Mouse (Mus musculus): ENCODE measurements around the gene Tnfrsf13b. TPM values are rescaled to one million over a fixed set of nuclear protein-coding genes. Genes with fewer than 3 reads are reported as not detected.

Gene Tnfrsf13b
- total RNA-seq (2021), result 1 to 10 TPM; 2.1 to 2.5 TPM

DNA sequence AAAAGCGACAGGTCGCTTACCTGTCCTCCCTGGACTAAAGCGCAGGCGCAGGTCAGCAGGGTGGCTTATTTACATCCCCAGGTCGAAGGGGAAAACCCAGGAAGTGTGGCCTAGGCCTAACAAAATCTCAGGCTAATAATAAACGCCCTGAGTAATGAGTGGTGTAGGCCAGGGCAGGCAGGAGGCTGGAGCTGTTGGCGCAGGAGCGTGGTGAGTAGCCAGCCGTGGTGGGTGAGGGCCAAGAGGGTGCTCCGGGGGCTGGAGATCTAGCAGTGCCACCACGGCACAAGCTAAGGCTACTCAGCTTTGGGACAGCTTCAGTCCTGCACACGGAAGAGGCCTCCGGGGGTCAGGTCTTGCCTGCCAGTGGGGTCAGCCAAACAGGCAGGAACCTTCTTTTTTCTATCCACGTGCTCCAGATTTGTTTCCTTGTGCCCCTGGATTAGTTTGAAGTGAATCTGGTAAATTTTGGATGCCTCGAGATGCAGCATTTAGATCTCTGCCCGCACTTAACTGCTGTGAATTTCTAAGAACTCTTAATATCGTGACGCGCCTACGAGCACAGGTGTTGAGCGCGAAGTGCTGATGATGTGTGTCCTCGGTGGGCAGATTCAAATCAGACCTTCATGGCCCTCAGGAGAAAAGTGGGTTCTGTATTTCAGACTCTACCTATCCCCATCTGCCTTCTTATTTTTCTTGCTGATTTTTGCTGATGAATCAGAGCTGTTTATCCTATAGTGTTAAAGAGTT is at the start of gene Tnfrsf13b:
Tnfrsf13b (plus strand) TSS at position 150 of the 750 bp plus-strand sequence.
- intact Hi-C loops (cut with DNase I), result no loop called here
- DNase-seq (ENCODE audit: extremely low spot score in 1 of 2, low spot score in 2 of 2), result no peak

DNA sequence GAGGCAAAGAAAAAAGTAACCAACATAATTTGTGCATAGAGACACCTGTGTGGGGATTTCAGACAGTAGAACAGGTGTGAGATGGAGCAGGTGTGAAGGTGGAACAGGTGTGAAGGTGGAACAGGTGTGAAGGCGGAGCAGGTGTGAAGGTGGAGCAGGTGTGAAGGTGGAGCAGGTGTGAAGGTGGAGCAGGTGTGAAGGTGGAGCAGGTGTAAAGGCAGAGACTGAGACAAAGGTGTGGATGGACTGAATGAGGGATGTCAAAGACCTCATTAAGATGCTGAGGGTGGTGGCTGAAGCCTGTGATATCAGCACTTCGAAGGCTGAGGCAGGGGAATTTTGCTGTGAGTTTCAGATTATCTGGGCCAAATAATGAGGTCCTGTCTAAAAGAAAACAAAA is 44.9 kb upstream of the Tnfrsf13b start:
- intact Hi-C loops (cut with DNase I), result no loop called here
- DNase-seq (ENCODE audit: extremely low spot score in 1 of 2, low spot score in 2 of 2), result no peak

DNA sequence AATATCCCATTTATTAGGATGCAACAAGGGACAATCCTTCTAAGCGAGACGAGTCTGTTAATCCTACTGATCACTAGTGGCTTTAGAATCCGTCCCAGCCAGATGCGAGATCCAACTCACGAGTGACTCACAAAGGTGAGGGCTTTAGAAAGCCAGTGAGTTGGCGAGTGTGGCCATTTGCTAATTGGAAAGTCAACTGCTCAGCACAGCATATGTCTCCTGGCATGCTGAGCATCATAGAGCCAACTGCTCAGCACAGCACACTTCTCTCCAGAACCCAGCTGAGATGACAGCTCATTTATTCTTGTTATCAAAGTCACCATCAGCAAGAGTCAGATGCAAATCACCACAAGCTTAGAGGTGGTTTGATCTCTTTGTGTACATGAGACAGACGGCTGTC is 36.4 kb upstream of the Tnfrsf13b start:
- intact Hi-C loops (cut with DNase I), result loop anchor here (2.0 kb wide), 1 partner anchor 137 kb away; no protein-coding TSS in a partner anchor

DNA sequence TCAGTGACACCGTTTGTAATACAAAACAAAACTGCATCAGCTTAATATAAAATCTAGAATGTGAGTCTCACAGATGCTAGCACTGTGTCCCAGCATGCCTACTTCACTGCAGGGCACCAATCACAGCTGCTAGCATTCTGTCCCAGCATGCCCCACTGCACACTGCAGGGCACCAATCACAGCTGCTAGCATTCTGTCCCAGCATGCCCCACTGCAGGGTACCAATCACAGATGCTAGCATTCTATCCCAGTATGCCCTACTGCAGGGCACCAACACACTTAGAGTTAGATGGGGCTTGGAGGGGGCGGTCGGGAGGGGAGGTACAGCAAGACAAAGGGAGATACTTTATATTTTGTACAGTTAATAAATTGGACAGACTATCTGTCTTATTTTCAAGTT is 35.4 kb upstream of the Tnfrsf13b start:
- intact Hi-C loops (cut with DNase I), result loop anchor here (2.0 kb wide), 1 partner anchor 138 kb away; no protein-coding TSS in a partner anchor
- no peak for DNase-seq (ENCODE audit: extremely low spot score in 1 of 2, low spot score in 2 of 2)

More for the DNA sequence above, 36.4 kb upstream of the Tnfrsf13b start:
- no peak for DNase-seq (ENCODE audit: extremely low spot score in 1 of 2, low spot score in 2 of 2)

DNA sequence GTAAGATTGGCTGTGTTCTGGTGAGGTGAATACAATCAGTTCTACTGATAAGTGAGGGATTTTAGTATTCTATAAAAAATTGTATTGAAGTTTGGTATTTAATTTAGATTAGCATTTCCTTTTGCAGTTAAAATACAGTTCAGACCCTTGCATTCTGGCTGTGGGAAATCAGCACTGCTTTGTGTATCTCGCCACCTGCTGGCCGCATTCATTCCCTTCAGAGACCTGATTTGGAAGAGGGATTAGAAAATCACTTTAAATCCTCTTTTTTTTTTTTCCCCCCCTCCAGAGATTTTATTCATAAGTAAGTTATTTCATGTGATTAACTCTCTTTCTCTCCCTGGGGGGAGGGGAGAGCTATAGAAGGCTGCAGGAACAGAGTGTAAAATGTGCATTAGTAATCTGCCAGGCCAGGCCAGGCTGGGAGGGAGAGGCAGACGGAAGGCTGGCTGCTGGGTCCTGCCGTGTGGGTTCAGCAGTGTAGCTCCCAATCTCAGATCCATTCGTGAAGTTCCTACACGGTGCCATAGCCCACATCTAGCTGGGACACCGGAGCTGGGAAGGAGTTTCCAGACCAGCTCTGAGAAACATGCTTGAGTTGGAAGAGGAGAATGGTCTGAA is 34.8 kb upstream of the Tnfrsf13b start:
- peak; percentile 72 to 80 for DNase-seq (ENCODE audit: extremely low spot score in 1 of 2, low spot score in 2 of 2)
- intact Hi-C loops (cut with DNase I), result loop anchor here (2.0 kb wide), 1 partner anchor 139 kb away; no protein-coding TSS in a partner anchor

DNA sequence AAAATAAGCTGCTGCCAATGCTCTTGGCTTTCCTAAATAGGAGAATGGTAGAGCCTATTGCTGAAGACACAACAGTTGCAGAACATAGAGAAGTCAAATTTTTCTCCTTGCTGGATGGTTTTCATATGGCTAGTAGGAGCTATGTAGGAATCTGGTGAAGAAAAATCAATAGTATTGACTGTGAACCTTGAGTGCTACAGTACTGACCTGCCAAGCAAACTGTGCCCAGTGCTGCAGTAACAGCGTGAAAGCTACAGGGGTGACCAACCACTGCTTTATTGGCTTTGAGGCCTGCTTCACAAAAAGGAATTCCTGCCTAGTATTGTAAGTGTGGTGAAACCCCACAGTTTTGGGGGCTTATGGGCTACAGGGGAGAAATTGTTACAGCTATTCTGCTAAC is 28.5 kb upstream of the Tnfrsf13b start:
- intact Hi-C loops (cut with DNase I), result no loop called here
- no peak for DNase-seq (ENCODE audit: extremely low spot score in 1 of 2, low spot score in 2 of 2)

DNA sequence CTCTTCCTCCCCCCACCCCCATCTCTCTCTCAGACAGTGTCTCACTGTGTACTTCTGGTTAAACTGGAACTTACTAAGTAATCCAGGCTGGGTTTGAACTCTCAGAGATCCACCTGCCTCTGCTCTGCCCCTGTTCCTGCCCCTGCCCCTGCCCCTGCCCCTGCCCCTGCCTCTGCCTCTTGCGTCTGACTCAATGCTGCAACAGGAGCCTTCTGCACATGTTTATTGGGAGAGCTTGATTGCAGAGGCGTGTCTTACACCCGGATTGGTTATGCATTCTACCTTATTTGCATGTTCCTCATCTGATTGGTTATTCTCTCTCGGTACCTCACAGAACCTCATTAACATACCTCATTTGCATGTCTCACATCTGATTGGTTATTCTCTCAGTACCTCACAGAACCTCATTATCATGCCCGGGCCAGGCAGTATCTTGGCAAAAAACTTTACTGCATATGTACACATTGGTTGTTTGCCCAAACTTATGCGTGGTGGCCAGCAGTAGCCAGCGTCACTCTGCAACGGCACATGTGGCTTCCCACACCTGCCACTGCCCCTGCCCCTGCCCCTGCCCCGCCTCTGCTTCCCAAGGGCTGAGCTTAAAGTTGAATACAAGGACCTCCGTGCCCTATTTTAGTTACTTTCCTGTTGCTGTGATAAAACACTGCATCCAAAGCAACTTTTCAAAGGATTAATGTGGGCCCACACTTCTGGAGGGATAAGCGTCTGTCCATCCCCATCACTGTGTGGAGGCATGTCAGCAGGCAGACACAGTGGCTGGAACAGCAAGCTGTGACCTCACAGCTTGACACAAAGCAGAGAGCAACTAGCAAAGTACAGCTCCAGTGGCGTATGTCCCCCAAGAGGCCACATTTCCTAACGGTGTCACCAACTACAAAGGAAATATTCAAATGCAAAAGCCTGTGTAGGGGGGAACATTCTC is 23.9 kb upstream of the Tnfrsf13b start:
- intact Hi-C loops (cut with DNase I), result loop anchor here (10.0 kb wide), 2 partner anchors 82 to 612 kb away; no protein-coding TSS in a partner anchor
- DNase-seq (ENCODE audit: extremely low spot score in 1 of 2, low spot score in 2 of 2), result no peak

DNA sequence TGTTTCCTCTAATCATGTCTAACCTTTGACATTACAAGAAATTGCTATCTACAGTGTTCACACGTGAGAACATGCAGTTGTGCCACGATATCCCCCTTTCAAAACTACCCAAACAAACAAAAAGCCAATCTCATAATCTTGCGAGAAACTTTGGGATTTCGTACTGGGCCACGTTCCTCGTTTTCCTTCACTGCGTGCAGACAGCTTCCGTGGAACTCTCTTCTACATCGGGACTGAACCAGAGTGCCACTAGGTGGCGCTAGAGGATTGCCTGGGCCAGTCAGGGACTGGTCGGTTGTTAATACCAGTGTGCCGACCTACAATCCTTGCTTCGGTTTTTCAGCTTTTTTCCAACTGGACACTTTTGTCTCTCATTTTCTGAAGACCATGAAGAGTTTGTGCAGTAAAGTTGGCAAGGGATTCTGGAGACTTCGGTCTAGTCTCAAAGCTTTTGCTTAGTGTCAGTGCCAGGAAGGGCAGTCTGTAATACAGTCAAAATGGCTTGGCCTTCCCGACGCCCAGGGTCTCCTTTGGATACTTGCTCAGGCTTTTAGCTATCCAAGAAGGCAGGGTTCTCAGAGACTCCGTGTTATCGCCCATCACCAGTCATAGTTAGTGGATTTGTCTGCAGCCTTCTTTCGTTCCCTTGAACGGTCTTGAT is 22.2 kb upstream of the Tnfrsf13b start:
- intact Hi-C loops (cut with DNase I), result loop anchor here (2.0 to 10.0 kb wide), 4 partner anchors 50 to 610 kb away; no protein-coding TSS in a partner anchor
- DNase-seq (ENCODE audit: extremely low spot score in 1 of 2, low spot score in 2 of 2), result peak; percentile 78 to 91

DNA sequence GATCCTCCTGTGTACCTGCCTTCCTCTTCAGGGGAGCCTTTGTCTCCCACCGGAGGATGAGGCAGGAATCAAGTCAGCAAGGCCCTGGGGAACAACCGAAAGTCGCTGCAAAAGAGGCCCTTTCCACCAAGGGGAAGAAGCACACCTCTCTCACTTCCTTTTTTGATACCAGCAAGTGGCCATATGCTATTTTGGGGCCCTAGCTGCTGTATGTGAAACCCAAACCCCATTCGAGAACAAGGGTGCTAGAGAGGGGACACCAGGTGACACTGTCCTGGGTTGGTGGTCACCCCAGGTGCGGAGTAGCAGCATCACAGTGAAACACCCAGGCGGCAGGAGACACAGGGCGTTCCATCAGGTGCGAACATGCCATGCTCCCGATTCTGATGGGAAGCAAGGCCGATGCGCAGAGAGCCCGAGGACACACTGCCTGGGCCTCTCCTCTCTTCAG is 17.6 kb upstream of the Tnfrsf13b start:
- intact Hi-C loops (cut with DNase I), result loop anchor here (10.0 kb wide), 2 partner anchors 76 to 606 kb away; no protein-coding TSS in a partner anchor
- DNase-seq (ENCODE audit: extremely low spot score in 1 of 2, low spot score in 2 of 2), result no peak

DNA sequence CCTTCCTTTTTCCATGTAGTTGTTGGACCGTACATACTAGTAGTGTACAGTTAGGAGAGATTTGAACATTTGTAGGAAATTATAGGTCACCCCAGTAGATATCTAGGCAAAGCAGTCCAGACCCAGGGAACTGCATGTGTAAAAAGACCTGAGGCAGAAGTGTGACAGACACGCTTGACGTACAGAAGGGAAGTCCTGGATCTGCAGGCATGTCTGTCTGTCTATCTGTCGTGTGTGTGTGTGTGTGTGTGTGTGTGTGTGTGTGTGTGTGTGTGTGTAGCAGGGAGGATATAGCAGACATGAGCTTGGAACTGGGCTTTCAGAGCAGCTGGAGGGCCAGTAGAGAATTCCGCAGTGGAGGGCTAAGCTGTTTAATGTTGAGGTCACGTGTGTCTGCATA is 16.8 kb upstream of the Tnfrsf13b start:
- intact Hi-C loops (cut with DNase I), result loop anchor here (10.0 kb wide), 3 partner anchors 75 to 605 kb away; partner anchors contain the start of gene Slc47a1
- no peak for DNase-seq (ENCODE audit: extremely low spot score in 1 of 2, low spot score in 2 of 2)

DNA sequence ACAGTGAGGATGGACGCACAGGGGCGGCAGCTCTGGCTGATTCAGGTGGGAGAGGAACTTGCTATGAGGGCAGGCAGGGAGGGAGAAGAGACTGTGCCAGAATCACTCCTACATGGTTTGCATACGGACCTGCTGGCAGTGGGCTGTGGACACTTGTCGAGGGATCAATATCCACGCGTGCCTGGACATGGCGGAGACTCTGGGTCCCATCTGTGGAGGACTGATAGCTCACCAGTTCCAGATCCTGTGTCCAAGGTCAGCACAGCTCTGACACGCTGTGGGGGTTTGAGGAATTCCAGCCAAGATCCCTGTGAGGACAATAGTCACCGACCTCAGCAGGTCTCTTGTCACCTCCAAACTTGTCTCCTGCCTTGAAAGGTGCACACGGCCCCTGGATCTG is 16.4 kb upstream of the Tnfrsf13b start:
- intact Hi-C loops (cut with DNase I), result loop anchor here (10.0 kb wide), 1 partner anchor 265 kb away; the partner anchor contains the start of gene Slc47a1
- DNase-seq (ENCODE audit: extremely low spot score in 1 of 2, low spot score in 2 of 2), result peak in 1 of 2 experiments; percentile 14

DNA sequence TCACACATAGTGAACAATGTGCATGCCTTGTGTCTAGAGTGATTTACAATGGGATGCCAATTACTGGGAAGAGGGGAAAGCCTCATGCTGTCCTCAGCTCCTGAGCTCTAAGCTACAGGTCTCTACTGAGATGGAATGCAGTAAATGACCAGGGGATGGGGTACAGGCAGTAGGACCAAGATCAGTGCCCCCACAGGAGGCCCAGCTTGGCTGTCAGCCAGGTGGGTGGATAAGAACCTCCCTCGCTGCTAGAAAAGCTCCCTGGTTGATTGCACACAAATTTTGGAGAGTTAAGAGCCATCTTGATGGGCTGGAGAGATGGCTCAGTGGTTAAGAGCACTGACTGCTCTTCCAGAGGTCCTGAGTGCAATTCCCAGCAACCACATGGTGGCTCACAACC is 15.6 kb upstream of the Tnfrsf13b start:
- intact Hi-C loops (cut with DNase I), result loop anchor here (10.0 kb wide), 1 partner anchor 264 kb away; the partner anchor contains the start of gene Slc47a1
- no peak for DNase-seq (ENCODE audit: extremely low spot score in 1 of 2, low spot score in 2 of 2)

DNA sequence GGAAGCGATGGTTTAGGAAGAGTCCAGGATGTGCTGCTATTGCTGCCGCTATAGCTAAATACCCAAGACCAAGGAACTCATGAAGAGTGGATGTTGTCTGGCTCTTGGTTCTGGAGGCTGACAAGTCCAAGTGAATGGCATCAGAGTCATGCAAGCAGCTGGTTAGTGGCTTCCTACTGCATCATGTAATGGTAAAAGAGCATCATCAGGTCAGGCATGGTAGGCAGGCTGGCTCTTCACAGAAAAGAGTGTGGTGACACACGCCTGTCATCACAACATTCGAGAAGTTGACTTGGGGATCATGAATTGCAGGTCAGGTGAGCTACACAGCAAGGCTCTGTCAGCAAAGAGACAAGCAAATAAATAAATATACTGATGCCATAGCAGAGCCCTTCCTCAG is 15.1 kb upstream of the Tnfrsf13b start:
- intact Hi-C loops (cut with DNase I), result loop anchor here (10.0 kb wide), 1 partner anchor 263 kb away; the partner anchor contains the start of gene Slc47a1
- DNase-seq (ENCODE audit: extremely low spot score in 1 of 2, low spot score in 2 of 2), result no peak

DNA sequence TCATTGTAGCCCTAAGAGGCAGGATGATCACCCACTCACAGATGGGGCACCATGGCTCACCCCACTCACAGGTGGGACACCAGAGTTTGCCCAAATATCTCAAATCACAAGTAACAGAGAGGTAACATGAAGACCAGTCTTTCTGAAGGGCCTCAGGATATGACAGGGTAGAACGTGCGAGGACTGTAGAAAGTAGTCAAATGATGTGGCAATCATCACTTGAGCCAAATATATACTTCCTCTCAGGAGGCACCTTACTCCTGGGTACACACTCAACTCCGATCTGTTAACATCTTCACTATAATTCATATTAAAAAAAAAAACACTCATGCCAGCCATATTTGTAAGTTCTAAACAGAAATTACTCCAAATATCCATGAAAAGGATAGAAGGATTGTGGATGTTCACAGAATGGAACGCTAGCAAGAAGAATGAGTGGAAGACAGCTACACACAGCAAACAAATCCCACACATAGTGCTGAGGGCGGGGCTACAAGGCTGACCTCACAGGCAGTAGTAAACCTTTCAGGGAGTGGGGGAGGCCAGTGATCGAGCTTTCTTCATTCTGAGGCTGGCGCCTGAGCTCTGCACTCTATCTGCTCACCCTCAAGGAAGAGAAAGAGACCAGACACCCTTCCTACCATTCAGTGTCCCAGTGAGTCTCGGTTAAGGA is 14.1 kb upstream of the Tnfrsf13b start:
- intact Hi-C loops (cut with DNase I), result loop anchor here (10.0 kb wide), 1 partner anchor 262 kb away; the partner anchor contains the start of gene Slc47a1
- DNase-seq (ENCODE audit: extremely low spot score in 1 of 2, low spot score in 2 of 2), result no peak

DNA sequence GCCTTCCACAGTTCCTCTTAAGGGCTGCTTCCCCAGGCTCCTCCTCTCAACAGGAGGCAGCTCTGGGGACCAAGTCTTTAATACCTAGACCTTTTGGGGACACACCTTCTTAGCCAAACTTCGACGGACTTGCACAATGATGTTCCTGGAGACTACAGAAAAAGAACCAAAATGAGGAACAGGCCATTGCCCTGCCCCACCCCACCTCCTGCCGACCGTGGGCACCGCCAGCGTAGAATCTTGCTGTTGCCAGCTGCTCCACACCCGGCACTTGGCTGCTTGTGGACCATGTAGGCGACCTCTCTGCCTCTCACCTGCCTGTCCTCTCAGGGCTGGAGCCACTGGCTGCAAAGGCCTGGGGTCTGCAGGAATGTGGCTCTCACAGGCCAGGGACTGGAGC is 10.3 kb upstream of the Tnfrsf13b start:
- intact Hi-C loops (cut with DNase I), result loop anchor here (10.0 kb wide), 1 partner anchor 259 kb away; the partner anchor contains the start of gene Slc47a1
- peak in 1 of 2 experiments; percentile 17 for DNase-seq (ENCODE audit: extremely low spot score in 1 of 2, low spot score in 2 of 2)

DNA sequence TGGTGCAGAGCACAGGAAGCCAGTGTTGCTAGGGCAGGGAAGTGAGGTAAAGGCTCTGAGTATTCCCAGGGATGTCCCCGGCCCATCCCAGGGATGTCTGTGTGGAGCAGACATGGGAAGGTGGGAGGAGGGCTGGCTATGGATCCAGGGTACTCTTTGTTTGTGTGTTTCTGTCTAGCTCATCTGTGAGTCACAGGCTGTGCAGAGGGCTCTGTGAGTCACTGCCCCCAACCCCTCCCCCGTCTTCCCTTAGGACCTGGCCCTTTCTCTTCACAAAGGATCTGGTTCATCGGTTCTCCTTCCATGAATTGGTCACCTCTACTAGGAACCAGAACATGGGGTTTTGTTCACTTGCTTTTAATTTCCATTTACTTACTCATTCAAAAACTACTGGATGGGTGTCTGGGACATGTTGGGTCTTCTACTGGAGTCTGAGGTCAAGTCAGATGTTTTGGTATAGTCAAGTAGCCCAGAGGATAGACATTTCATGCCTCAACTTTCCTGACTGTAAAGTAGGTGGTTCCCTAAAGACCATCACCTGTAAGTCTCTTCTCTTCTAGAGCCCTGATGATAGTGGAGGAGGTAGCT is 6.5 kb upstream of the Tnfrsf13b start:
- DNase-seq (ENCODE audit: extremely low spot score in 1 of 2, low spot score in 2 of 2), result no peak
- intact Hi-C loops (cut with DNase I), result loop anchor here (10.0 kb wide), 1 partner anchor 255 kb away; the partner anchor contains the start of gene Slc47a1

DNA sequence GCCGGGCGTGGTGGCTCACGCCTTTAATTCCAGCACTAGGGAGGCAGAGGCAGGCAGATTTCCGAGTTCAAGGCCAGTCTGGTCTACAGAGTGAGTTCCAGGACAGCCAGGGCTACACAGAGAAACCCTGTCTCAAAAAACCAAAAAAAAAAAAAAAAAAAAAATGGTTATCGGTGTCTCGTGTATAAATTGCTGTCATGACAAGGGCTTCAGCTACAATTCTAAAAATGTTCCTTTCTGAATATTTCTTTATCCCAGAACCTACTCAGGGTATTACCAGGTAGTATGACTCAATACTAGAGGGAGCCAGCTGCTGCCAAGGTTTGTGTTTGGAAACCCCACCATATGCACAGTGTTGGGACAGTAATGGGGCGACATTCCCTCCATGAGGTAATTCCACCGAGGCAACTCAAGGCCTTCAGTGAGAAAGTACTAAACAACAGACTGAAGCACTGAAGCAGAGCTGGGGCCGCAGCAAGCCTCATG is 4.2 kb upstream of the Tnfrsf13b start:
- intact Hi-C loops (cut with DNase I), result no loop called here
- no peak for DNase-seq (ENCODE audit: extremely low spot score in 1 of 2, low spot score in 2 of 2)
